Mouse (Mus musculus) forebrain, postnatal 0 days (tissue): ENCODE measurements around the gene Trim63. TPM values are rescaled to one million over a fixed set of nuclear protein-coding genes. Genes with fewer than 3 reads are reported as not detected.
"Not testable (repeated sequence)": the region's sequence is repeated elsewhere in the genome, so short reads cannot be mapped to it uniquely, and the experiment has no call there.

ENCODE experiments used
- ATAC-seq: fragments of 200-750 bp; cut with Nextera tagmentation; 2 replicates; pipeline ENCODE4 v1.8.0; 2017; ENCODE audit warnings: mild to moderate bottlenecking, moderate library complexity
- DNase-seq: peaks from one replicate; pipeline ENCODE4 v3.0.0-alpha.2; 2015
- H3K27ac ChIP-seq: fragments of 300-500 bp; sonication (generic); 2 replicates; pipeline ENCODE4 v1.5.1; 2014; ENCODE audit warnings: low read depth, mild to moderate bottlenecking, antibody characterized with exemption, low read length, moderate library complexity, mixed read lengths
- H3K27me3 ChIP-seq: fragments of 300-500 bp; sonication (generic); 2 replicates; pipeline ENCODE4 v1.6.1; 2014; ENCODE audit warnings: mild to moderate bottlenecking, low read length, mixed read lengths; ENCODE audit not compliant: insufficient read depth
- H3K36me3 ChIP-seq: fragments of 300-500 bp; sonication (generic); 2 replicates; pipeline ENCODE4 v1.6.1; 2014; ENCODE audit warnings: mild to moderate bottlenecking, moderate library complexity; ENCODE audit not compliant: insufficient read depth
- H3K4me1 ChIP-seq: fragments of 300-500 bp; sonication (generic); 2 replicates; pipeline ENCODE4 v1.6.1; 2014; ENCODE audit warnings: antibody characterized with exemption; ENCODE audit not compliant: insufficient read depth
- H3K4me2 ChIP-seq: fragments of 300-500 bp; sonication (generic); 2 replicates; pipeline ENCODE4 v1.6.1; 2014; ENCODE audit warnings: low read depth, mild to moderate bottlenecking, moderate library complexity
- H3K4me3 ChIP-seq: fragments of 300-500 bp; sonication (generic); 2 replicates; pipeline ENCODE4 v1.5.1; 2014; ENCODE audit warnings: low read depth, low read length, mixed read lengths
- H3K9ac ChIP-seq: fragments of 300-500 bp; sonication (generic); 2 replicates; pipeline ENCODE4 v1.6.1; 2014; ENCODE audit warnings: mild to moderate bottlenecking
- H3K9me3 ChIP-seq: fragments of 300-500 bp; sonication (generic); 2 replicates; pipeline ENCODE4 v1.6.1; 2016; ENCODE audit warnings: low read length
- CTCF ChIP-seq: sonication (generic); IDR thresholded peaks from 2 replicates; pipeline ENCODE4 v1.5.1; 2016; ENCODE audit warnings: antibody characterized with exemption, control low read depth, low read depth
- WGBS: fragments of 180-500 bp; shearing (Covaris S2); extraction: QIAGEN DNeasy Blood & Tissue Kit; methylation state at CpG from one replicate; pipeline ENCODE4 v1.1.7; 2014; 5-methylcytosine and 5-hydroxymethylcytosine counted together
- polyA plus RNA-seq: library from polyadenylated mRNA; unstranded; fragments of >200 nt; fragmentation: Nextera tagmentation; extraction: Ambion mirVana; gene quantifications from 2 replicates; pipeline ENCODE4 v1.2.1, GENCODE M21; 2015
- total RNA-seq: library from RNA; depleted of rRNA; stranded (reverse); fragments of >200 nt; gene quantifications from 2 replicates; pipeline ENCODE4 v1.2.3, GENCODE M21; 2014; rRNA removed

Trim63 gene
- total RNA-seq (1.3 and 1.5 TPM in 2 replicates), polyA plus RNA-seq (0.18 and 0.31 TPM in 2 replicates)

DNA sequence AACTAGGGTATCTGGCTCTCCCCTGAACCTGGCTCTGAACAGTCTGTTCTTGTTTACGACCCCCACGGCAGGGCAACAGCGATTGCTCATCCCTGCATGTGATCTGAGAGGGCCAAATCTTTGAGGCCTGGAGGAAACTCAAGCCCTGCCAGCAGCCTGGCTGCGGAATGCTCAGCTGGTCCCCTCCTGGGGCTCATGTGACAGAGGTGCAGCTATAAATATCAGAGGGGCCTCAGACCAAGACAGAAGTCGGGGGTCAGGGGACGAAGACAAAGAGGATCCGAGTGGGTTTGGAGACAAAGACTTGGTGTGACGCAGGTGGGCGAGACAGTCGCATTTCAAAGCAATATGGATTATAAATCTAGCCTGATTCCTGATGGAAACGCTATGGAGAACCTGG is at the start of gene Trim63:
Gene Trim63, plus strand, starts transcription at position 245 of the 400 bp plus-strand sequence.
- no peak for DNase-seq
- 51% methylated on average over 11 of the region's 11 CpGs for WGBS

DNA sequence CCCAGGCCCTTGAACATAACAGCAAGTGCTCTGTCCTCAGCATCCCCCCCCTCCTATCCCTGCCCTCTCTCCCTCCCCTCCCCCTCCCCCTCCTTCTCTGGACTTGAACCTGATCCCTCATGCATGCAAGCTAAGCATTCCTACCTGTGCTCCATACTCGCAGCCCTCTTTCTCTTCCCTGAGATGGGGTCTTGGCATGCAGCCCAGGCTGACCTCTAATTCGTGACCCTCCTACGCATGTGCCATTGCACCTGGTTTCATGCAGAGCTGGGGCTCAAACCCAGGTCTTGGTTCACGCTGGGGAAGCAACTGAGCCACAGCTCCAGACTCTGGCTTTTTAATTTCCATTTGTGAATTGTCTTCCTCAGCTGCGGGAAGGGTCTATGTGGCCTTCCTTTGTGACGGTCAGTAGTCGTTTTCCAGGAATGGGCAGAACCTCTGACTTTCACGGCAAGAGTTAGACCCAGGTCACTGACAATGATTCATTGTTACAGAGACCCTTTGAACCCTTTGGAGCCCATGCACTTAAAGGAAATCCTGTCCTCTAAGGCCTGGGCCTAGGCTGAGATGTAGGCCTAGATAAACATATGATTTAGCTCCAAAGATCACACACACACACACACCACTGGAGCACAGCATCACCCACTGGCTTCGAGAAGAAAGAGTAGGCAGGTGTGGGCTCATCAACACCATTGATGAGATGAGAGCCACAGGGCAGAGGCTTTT is 48.9 kb upstream of the Trim63 start:
- H3K4me2 ChIP-seq = no peak overlapping the region
- no peak for DNase-seq
- H3K4me3 ChIP-seq = no peak overlapping the region
- ATAC-seq = no peak
- H3K4me1 ChIP-seq = no peaks in the 10 kb centered on the region
- no peaks in the 10 kb centered on the region for H3K9me3 ChIP-seq
- no peak overlapping the region for H3K9ac ChIP-seq
- no peak for TF ChIP-seq CTCF
- 70% methylated on average over 9 of the region's 9 CpGs for WGBS
- no peak overlapping the region for H3K27ac ChIP-seq
- no peaks in the 10 kb centered on the region for H3K36me3 ChIP-seq
- no peaks in the 10 kb centered on the region for H3K27me3 ChIP-seq

More for the DNA sequence above, at the start of gene Trim63:
- no peak for TF ChIP-seq CTCF
- Histone ChIP-seq H3K27me3 (no peaks in the 10 kb centered on the region), H3K9me3 (no peaks in the 10 kb centered on the region), H3K4me1 (no peaks in the 10 kb centered on the region), H3K4me3 (no peak within 1 kb of the TSS), H3K9ac (no peak within 1 kb of the TSS), H3K4me2 (no peak within 1 kb of the TSS), H3K36me3 (no peaks in the 10 kb centered on the region), H3K27ac (no peak within 1 kb of the TSS)
- no peak for ATAC-seq

DNA sequence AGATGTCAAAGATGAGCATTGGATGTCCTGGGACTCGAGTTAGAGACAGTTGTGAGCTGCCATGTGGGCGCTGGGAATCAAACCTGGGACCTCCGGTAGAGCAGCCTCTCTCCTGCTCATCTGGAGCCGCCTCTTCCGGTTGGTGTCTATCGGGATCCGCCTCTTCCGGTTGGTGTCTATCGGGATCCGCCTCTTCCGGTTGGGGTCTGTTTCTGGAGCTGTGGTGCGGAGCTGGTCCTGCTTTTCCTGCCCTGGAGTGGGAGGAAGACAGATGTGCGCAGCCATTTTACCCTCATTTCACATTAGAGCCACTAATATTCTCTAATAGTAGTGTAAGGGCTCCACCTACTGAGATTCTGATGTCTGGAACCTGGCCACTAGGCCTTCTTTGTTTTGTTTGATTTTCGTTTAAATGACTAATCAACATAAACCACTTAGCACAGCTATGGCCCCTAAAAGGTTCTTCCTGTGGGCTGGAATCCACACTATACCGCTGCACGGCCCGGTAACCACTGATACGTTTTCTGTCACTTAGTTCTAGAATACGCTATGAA is 46.7 kb upstream of the Trim63 start:
- no peak overlapping the region for H3K4me3 ChIP-seq
- DNase-seq (no peak), ATAC-seq (no peak)
- H3K27me3 ChIP-seq = no peaks in the 10 kb centered on the region
- H3K4me1 ChIP-seq = no peaks in the 10 kb centered on the region
- H3K4me2 ChIP-seq = no peak overlapping the region
- no peaks in the 10 kb centered on the region for H3K9me3 ChIP-seq
- no peaks in the 10 kb centered on the region for H3K36me3 ChIP-seq
- H3K27ac ChIP-seq = no peak overlapping the region
- WGBS = 83% methylated on average over 19 of the region's 19 CpGs
- H3K9ac ChIP-seq = no peak overlapping the region
- no peak for TF ChIP-seq CTCF

DNA sequence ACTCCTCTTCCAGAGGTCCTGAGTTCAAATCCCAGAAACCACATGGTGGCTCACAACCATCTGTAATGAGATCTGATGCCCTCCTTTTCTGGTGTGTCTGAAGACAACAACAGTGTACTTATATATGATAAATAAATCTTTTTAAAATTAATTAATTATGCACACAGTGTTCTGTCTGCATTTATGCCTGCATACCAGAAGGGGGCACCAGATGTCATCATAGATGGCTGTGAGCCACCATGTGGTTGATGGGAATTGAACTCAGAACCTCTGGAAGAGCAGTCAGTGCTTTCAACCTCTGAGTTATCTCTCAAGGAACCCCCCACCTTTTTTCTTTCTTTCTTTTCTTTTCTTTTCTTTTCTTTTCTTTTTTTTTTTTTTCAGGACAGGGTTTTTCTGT is 45.3 kb upstream of the Trim63 start:
- not testable (repeated sequence) for H3K9ac ChIP-seq, H3K36me3 ChIP-seq, DNase-seq, H3K4me2 ChIP-seq, H3K4me3 ChIP-seq, H3K4me1 ChIP-seq, H3K27me3 ChIP-seq, H3K9me3 ChIP-seq, H3K27ac ChIP-seq, ATAC-seq

DNA sequence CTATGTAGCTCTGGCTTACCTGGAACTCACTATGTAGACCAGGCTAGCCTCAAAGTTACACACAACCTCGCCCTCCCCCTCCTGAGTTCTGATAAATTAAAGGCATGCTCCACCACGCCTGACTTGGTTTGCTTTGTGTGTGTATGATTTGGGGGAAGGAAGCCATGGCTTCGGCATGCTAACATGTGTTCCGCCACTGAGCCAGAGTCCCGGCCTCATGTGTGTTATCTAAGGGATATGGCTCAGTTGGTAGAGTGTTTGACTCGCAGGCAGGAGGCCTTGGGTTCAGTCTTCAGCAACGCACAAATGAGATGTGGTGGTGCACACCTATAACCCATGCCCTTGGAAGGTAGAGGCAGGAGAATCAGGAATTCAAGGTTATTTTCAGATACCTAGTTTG is 42.9 kb upstream of the Trim63 start:
- Histone ChIP-seq H3K36me3 (peaks cover 8% of the 10 kb centered on the region), H3K4me3 (no peak overlapping the region), H3K27ac (no peak overlapping the region), H3K4me1 (no peaks in the 10 kb centered on the region), H3K27me3 (no peaks in the 10 kb centered on the region), H3K9me3 (no peaks in the 10 kb centered on the region), H3K9ac (no peak overlapping the region), H3K4me2 (no peak overlapping the region)
- no peak for TF ChIP-seq CTCF
- 82% methylated on average over 7 of the region's 7 CpGs for WGBS
- ATAC-seq (no peak), DNase-seq (no peak)

DNA sequence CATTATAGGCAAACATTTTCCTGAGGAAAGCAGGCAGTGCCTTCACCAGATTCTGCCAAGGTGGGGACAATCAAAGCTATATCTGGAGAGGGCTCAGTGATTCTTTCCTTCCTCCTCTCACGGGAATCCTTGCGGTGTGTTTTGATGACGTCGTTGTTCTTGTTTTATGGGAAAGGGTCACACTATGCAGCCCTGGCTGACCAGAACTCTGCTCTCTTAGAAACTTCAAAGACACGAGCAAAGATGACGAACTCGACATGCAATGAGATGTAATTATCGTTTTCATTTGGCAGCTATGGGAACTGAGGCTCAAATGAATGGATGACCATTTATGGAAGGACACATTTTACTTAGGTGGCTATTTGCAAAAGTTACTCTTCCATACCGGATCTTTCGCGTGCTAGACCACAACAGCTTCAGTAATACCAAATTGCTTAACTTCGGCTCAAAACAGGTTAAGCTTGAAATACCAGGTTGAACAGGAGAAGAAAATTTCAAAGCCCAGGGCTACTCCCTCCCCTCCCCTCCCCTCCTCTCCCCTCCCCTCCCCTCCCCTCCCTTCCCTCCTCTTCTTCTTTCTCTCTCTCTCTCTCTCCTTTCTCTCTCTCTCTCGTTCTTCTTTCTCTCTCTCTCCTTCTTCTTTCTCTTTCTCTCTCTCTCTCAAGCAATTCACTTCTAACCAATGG is 42.0 kb upstream of the Trim63 start:
- no peak overlapping the region for H3K4me2 ChIP-seq

More for the DNA sequence above, 42.0 kb upstream of the Trim63 start:
- WGBS = 36% methylated on average over 13 of the region's 13 CpGs
- Histone ChIP-seq H3K9ac (no peak overlapping the region), H3K9me3 (no peaks in the 10 kb centered on the region), H3K27ac (no peak overlapping the region), H3K4me3 (no peak overlapping the region), H3K36me3 (peaks cover 15% of the 10 kb centered on the region), H3K27me3 (no peaks in the 10 kb centered on the region), H3K4me1 (no peaks in the 10 kb centered on the region)
- no peak for DNase-seq
- TF ChIP-seq CTCF = no peak
- no peak for ATAC-seq
